Mouse (Mus musculus) CH12.LX (cell line): Measurements from ENCODE around the gene Adgrl3. TPM values are rescaled to one million over a fixed set of nuclear protein-coding genes. Genes with fewer than 3 reads are reported as not detected.

ENCODE experiments used
- DNase-seq: peaks from one replicate; pipeline ENCODE4 v3.0.0-alpha.2; 2013; ENCODE audit errors: extremely low read depth
- H3K27ac ChIP-seq: 2 replicates; pipeline ENCODE4 v1.5.1; 2012; ENCODE audit warnings: low read depth, mild to moderate bottlenecking, control low read depth, moderate library complexity; ENCODE audit not compliant: insufficient read depth
- H3K27me3 ChIP-seq: replicated peaks from 2 replicates; pipeline ENCODE3; 2012; ENCODE audit warnings: inconsistent platforms
- H3K36me3 ChIP-seq, 2 experiments: replicated peaks in 1 of 2; 2 replicates each; pipeline versions ENCODE3 to v1.6.1; 2012; ENCODE audit warnings: inconsistent platforms in 1 of 2, low read length in 1 of 2, mild to moderate bottlenecking in 1 of 2, mixed read lengths in 1 of 2, moderate library complexity in 1 of 2; ENCODE audit not compliant: control insufficient read depth in 1 of 2, insufficient read depth in 1 of 2
- H3K4me1 ChIP-seq, 2 experiments: 2 replicates each; pipeline ENCODE4 v1.6.1; 2012; ENCODE audit warnings: inconsistent platforms in 1 of 2, moderate library complexity in 1 of 2; ENCODE audit not compliant: insufficient read depth in 2 of 2, control insufficient read depth in 1 of 2
- H3K4me2 ChIP-seq: 2 replicates; pipeline ENCODE4 v1.6.1; 2012; ENCODE audit warnings: low read depth, mild to moderate bottlenecking, control low read depth; ENCODE audit not compliant: poor library complexity, insufficient read depth, severe bottlenecking
- H3K4me3 ChIP-seq, 3 experiments: fragments of 150-350 bp in 1 of 3; sonication (generic) in 1 of 3; replicated peaks in 1 of 3; 2 replicates each; pipeline versions ENCODE3 to v1.5.1; 2011 to 2012; ENCODE audit warnings: low read depth in 2 of 3, low read length in 2 of 3, mild to moderate bottlenecking in 2 of 3, moderate library complexity in 2 of 3, control low read depth in 1 of 3, improper control_type of control experiment in 1 of 3, inconsistent platforms in 1 of 3, mixed read lengths in 1 of 3; ENCODE audit not compliant: poor library complexity in 1 of 3
- H3K79me2 ChIP-seq: replicated peaks from 2 replicates; pipeline ENCODE4 v1.6.1; 2012; ENCODE audit warnings: mild to moderate bottlenecking, moderate library complexity; ENCODE audit not compliant: control insufficient read depth, poor library complexity, insufficient read depth, severe bottlenecking; ENCODE audit errors: extremely low read depth
- H3K9ac ChIP-seq: 2 replicates; pipeline ENCODE4 v1.6.1; 2012; ENCODE audit warnings: low read depth, mild to moderate bottlenecking, control low read depth, moderate library complexity; ENCODE audit not compliant: insufficient read depth
- H3K9me3 ChIP-seq: replicated peaks from 2 replicates; pipeline ENCODE3; 2012; ENCODE audit warnings: low read length, inconsistent platforms, mixed read lengths
- CHD2 ChIP-seq: IDR thresholded peaks from 2 replicates; pipeline ENCODE4 v1.6.1; 2011; ENCODE audit warnings: low read length, improper control_type of control experiment
- ELF1 ChIP-seq: IDR thresholded peaks from 2 replicates; pipeline ENCODE4 v1.6.1; 2014; ENCODE audit warnings: low read depth, mild to moderate bottlenecking, inconsistent platforms, low read length, improper control_type of control experiment
- EP300 ChIP-seq: IDR thresholded peaks from 2 replicates; pipeline ENCODE4 v1.6.1; 2011; ENCODE audit warnings: low read length, improper control_type of control experiment
- ETS1 ChIP-seq: conservative IDR thresholded peaks from 2 replicates; pipeline ENCODE4 v1.6.1; 2012; ENCODE audit warnings: low read depth, mild to moderate bottlenecking, inconsistent platforms, low read length, improper control_type of control experiment, moderate library complexity
- GABPA ChIP-seq: IDR thresholded peaks from 2 replicates; pipeline ENCODE4 v1.6.1; 2012; ENCODE audit warnings: low read depth, low read length, improper control_type of control experiment, inconsistent platforms; ENCODE audit not compliant: insufficient replicate concordance
- HCFC1 ChIP-seq: IDR thresholded peaks from 2 replicates; pipeline ENCODE4 v1.6.1; 2012; ENCODE audit warnings: low read depth, mild to moderate bottlenecking, inconsistent platforms, low read length, improper control_type of control experiment
- JUN ChIP-seq: IDR thresholded peaks from 2 replicates; pipeline ENCODE4 v1.6.1; 2011; ENCODE audit warnings: low read depth, mild to moderate bottlenecking, low read length, improper control_type of control experiment, moderate library complexity; ENCODE audit not compliant: insufficient read depth
- JUND ChIP-seq: conservative IDR thresholded peaks from 2 replicates; pipeline ENCODE4 v1.6.1; 2011; ENCODE audit warnings: low read depth, low read length, improper control_type of control experiment
- KAT2A ChIP-seq: IDR thresholded peaks from 2 replicates; pipeline ENCODE4 v1.6.1; 2012; ENCODE audit warnings: low read length, improper control_type of control experiment, inconsistent platforms; ENCODE audit not compliant: insufficient replicate concordance
- MAFK ChIP-seq: IDR thresholded peaks from 2 replicates; pipeline ENCODE4 v1.6.1; 2011; ENCODE audit warnings: low read length, improper control_type of control experiment; ENCODE audit not compliant: insufficient replicate concordance
- MYC ChIP-seq: IDR thresholded peaks from 2 replicates; pipeline ENCODE4 v1.6.1; 2011; ENCODE audit warnings: low read depth, mild to moderate bottlenecking, improper control_type of control experiment, low read length
- PAX5 ChIP-seq: IDR thresholded peaks from 2 replicates; pipeline ENCODE4 v1.6.1; 2012; ENCODE audit warnings: low read length, inconsistent platforms, mixed read lengths
- TBP ChIP-seq: conservative IDR thresholded peaks from 2 replicates; pipeline ENCODE4 v1.6.1; 2011; ENCODE audit warnings: low read depth, low read length, improper control_type of control experiment
- TCF12 ChIP-seq: IDR thresholded peaks from 2 replicates; pipeline ENCODE4 v1.6.1; 2014; ENCODE audit warnings: low read depth, mild to moderate bottlenecking, inconsistent platforms, low read length, improper control_type of control experiment
- UBTF ChIP-seq: IDR thresholded peaks from 2 replicates; pipeline ENCODE4 v1.6.1; 2012; ENCODE audit warnings: low read depth, mild to moderate bottlenecking, inconsistent platforms, low read length, improper control_type of control experiment, moderate library complexity
- USF1 ChIP-seq: IDR thresholded peaks from 2 replicates; pipeline ENCODE4 v1.6.1; 2014; ENCODE audit warnings: low read depth, mild to moderate bottlenecking, inconsistent platforms, low read length, improper control_type of control experiment
- USF2 ChIP-seq: conservative IDR thresholded peaks from 2 replicates; pipeline ENCODE4 v1.6.1; 2011; ENCODE audit warnings: low read depth, low read length, improper control_type of control experiment
- ZC3H11A ChIP-seq: IDR thresholded peaks from 2 replicates; pipeline ENCODE4 v1.6.1; 2012; ENCODE audit warnings: low read depth, mild to moderate bottlenecking, inconsistent platforms, low read length, improper control_type of control experiment
- ZKSCAN1 ChIP-seq: IDR thresholded peaks from 2 replicates; pipeline ENCODE4 v1.6.1; 2012; ENCODE audit warnings: low read depth, inconsistent platforms, low read length, improper control_type of control experiment, borderline replicate concordance
- ZMIZ1 ChIP-seq: IDR thresholded peaks from 2 replicates; pipeline ENCODE4 v1.6.1; 2012; ENCODE audit warnings: low read depth, mild to moderate bottlenecking, inconsistent platforms, low read length, improper control_type of control experiment
- ZNF384 ChIP-seq: IDR thresholded peaks from 2 replicates; pipeline ENCODE4 v1.6.1; 2012; ENCODE audit warnings: low read depth, low read length, improper control_type of control experiment, inconsistent platforms
- dilution Hi-C: fragments of 300-500 bp; cut with MboI; formaldehyde crosslinking; loops from 2 replicates; pipeline ENCODE4 v1.14.3; 2020; ENCODE audit warnings: low sequenced_read_pairs; ENCODE audit not compliant: extremely low pct_unique_long_range_greater_than_20kb, extremely low pct_ligation_motif_present
- in situ Hi-C: fragments of 300-500 bp; cut with MboI; formaldehyde crosslinking; loops from 3 replicates; pipeline ENCODE4 v1.14.3; 2019; ENCODE audit warnings: low sequenced_read_pairs, low pct_ligation_motif_present, low pct_unique_long_range_greater_than_20kb, mixed read lengths
- polyA plus RNA-seq: library from polyadenylated mRNA; unstranded; fragments of >175 nt; gene quantifications from 2 replicates; pipeline ENCODE4 v1.2.1, GENCODE M21; 2012; ENCODE audit warnings: low read depth; ENCODE audit not compliant: insufficient read length
- total RNA-seq, 2 experiments: library from RNA; depleted of rRNA; stranded (reverse); fragments of 300-350 nt in 1 of 2; fragments of >200 nt in 1 of 2; gene quantifications; 2 replicates each; pipeline ENCODE4 v1.2.3; 2012 to 2014

Adgrl3 gene
- total and polyA plus RNA-seq, 3 experiments, result 0.13 TPM; not detected in 2

DNA sequence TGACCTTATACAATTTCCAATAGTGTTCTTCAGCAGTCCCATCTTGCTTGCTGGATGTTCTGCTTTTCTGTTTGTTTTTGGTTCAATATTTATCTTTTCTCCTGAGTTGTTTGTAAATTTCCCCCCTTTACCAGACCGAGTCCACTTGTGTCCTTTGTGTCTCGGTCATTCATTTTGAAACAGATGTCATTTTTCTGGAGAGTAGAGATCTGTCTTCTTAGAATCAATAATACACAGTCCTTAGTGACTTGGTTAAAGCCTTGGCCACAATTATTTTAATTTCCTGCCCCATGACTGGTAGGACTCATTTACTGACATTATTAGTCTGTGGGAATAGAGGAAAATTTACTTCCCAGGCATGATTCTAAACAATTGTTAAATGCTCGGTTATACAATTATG, 709.7 kb downstream of the Adgrl3 start:
- DNase-seq, result no peak
- in situ Hi-C loops, result no loop called here
- H3K9ac ChIP-seq, result no peak overlapping the region
- H3K4me1 ChIP-seq, result no peaks in the 10 kb centered on the region
- H3K79me2 ChIP-seq, result no peaks in the 10 kb centered on the region
- H3K4me3 ChIP-seq, result no peak overlapping the region
- H3K9me3 ChIP-seq, result no peaks in the 10 kb centered on the region
- dilution Hi-C loops, result no loop called here
- no peak overlapping the region for H3K4me2 ChIP-seq
- H3K27ac ChIP-seq, result no peak overlapping the region
- H3K36me3 ChIP-seq, result no peaks in the 10 kb centered on the region
- H3K27me3 ChIP-seq, result no peaks in the 10 kb centered on the region
- TF ChIP-seq EP300 (no peak), USF1 (no peak), GABPA (no peak), USF2 (no peak), ZC3H11A (no peak), MYC (no peak), ELF1 (no peak), UBTF (no peak), JUND (no peak), KAT2A (no peak), HCFC1 (no peak), ZMIZ1 (no peak), JUN (no peak), MAFK (no peak)

DNA sequence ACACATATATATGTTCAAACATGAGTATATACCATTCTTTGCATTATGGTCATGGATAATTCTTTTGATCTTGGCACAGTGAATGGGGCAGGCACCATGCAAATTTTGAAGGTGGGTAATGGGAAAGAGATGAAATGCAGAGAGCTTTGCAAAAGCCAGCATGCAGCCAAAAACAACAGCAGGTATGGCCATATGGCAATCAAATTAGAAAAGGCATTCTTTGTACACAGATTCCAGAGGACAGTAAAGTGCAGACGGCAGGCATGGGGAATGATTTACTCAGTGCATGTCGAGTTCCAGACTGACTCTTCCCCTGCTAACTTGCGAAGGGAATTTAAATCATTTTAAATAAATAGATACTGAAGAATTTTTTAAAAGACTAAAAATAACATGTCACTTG, 716.1 kb downstream of the Adgrl3 start:
- TF ChIP-seq ETS1 (no peak), ZKSCAN1 (no peak), MYC (no peak), CHD2 (no peak), ZNF384 (no peak), EP300 (no peak), TCF12 (no peak), PAX5 (no peak), USF2 (no peak), JUN (no peak), HCFC1 (no peak), JUND (no peak), TBP (no peak)
- no peak overlapping the region for H3K4me3 ChIP-seq
- no peak overlapping the region for H3K4me2 ChIP-seq
- no peaks in the 10 kb centered on the region for H3K36me3 ChIP-seq
- no peak overlapping the region for H3K27ac ChIP-seq
- in situ Hi-C loops, result no loop called here
- H3K79me2 ChIP-seq, result no peaks in the 10 kb centered on the region
- no peak overlapping the region for H3K9ac ChIP-seq
- no peaks in the 10 kb centered on the region for H3K4me1 ChIP-seq
- H3K27me3 ChIP-seq, result no peaks in the 10 kb centered on the region
- dilution Hi-C loops, result no loop called here
- no peaks in the 10 kb centered on the region for H3K9me3 ChIP-seq
- DNase-seq, result no peak
